Mouse (Mus musculus) heart, adult 11 months (tissue): Measurements from ENCODE around the gene Scn1a.
A peak's percentile ranks its signal among the peaks of the same experiment; 100 is the strongest.

ENCODE experiments used
- DNase-seq: peaks from one replicate; pipeline ENCODE4 v3.0.0; 2022

The Scn1a gene

DNA sequence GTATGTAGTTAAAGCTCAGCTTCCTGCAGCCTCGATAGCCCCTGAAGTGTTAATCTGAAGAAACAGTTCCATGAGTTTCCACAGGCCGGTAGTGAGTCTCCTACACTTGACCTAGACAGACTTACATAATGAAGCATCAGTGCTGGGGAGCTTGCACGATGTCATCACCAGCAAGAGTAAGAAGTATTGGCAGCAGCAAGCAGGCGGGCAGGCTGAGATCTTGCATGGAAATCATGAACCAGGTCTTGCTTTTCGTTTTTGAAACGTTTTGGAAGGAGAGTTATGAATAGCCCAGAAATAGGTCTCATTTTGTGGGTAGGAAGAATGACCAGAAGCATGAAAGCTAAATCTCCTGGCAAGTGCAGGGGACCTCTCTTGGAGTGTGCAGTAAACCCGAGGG, at the start of gene Scn1a:
Gene Scn1a, minus strand, starts transcription at position 130 of the 400 bp plus-strand sequence.
- DNase-seq, result no peak

DNA sequence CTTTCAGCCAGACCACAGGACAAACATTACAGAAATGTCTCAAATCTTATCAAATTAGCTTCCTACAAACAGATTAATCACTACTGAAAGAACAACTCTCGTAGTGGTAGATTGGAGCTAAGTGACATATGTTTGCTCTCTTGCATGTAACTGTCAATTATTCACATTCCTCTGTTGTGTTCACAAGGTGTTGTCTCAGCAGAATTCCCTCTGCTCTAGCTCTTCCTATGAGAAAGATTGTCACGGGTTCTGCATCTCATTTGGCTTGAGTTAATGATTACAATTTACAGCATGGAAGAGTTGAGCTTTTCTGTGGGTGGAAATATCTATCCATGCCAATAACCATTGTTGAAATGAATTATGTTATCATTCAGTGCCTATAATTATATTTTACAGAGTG, 37.8 kb upstream of the Scn1a start:
- DNase-seq, result no peak

DNA sequence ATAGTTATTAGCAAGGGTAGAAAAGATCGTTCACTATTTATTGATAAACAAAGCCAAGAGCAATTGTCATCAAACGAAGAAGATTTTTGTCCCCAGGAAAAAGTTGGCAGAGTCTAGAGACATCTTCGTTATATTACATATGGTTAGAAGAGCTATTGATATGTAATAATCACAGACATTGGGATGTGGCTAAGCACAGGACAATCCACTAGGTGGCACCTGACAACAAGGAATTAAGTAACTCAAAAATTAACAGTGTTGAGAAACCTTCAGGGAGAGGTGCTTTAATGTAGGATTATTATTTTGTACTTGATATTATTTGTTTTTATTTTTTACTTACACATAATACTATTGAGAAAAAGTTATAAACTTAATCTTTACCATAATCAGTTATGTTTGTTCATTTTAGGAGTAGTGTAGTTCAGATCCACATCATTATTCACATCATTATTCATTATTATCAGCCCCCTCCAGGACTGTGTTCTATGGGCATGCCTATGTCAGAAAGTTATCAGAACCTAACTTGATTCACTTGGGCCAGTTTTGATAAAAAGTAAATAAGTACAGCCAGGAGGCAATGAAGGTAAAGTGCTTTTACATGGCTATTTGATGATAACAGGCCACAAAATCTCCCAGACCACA, 32.7 kb upstream of the Scn1a start:
- no peak for DNase-seq

DNA sequence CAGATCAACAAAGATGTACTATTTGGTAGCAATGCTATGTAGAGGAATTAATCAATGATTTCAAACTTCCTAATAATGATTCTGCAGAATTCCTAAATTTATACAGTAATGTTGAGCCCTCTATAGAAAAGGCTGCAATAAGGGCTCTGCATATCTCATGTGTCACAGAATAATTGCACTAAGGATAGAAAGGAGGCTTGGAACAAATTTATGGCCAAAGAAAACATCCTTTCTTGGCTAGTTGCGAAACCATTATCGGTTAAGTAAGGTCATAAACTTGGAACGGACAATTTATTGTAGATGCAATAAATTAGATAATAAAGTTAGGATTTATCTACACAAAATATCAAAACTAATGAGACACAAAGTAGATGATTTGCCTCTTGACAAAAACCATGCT, 24.8 kb upstream of the Scn1a start:
- DNase-seq, result no peak

DNA sequence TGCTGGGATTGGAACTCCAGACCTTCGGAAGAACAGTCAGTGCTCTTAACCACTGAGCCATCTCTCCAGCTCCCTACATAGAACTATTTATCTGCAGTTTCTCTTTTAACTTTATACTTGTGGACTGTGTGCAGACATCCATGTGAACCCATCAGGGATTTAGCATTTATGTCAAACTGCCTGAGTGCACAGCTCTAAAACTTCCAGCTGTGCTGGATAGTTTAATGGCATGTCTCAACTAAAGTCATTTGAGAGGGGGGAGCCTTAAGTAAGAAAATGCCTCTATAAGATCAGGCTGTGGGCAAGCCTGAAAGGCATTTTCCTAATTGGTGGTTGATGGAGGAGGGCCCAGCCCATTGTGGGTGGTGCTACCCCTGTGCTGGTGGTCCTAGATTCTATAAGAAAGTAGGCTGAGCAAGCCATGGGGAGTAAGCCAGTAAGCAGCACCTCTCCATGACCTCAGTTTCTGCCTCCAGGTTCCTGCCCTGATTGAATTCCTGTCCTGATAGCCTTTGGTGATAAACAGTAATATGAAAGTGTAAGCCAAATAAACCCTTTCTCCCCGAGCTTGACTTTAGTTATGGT, 24.3 kb upstream of the Scn1a start:
- DNase-seq, result no peak

DNA sequence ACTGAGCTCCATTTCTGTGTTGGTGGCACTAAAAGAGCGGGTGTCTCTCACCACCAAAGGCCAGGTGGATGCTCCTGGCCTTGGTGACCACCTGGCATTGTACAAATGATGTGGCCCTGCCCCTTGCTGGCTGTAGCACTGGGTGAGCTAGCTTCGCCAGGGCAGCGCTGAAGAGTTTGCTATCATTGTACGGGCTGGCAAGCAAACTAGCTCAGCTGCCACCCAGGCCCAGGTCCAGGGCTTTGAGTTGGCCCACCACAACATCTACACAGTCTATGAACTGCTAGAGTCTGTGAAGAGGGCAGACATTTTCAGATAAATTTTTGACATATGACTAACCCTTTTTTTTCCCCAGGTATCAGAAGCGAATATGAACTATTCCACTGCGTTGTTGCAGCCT, 23.3 kb upstream of the Scn1a start:
- no peak for DNase-seq

DNA sequence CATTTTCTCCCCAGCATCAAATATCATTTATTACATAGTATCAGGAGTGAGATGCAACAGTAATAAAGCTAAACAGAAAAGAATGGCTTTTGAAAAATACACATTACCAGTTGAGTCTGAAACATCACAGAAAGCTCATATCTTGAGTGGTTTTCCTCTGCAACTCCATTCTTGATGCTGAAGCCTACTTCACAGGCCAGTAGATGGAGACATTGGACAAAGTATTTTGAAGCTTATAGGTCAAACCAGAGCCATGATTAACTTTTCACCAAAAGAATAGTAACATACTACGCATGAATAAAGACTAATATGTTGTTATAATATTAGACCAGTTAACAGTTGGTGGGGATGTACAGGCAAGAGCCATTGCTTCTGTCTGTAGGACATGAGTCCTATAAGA, 21.8 kb upstream of the Scn1a start:
- no peak for DNase-seq

DNA sequence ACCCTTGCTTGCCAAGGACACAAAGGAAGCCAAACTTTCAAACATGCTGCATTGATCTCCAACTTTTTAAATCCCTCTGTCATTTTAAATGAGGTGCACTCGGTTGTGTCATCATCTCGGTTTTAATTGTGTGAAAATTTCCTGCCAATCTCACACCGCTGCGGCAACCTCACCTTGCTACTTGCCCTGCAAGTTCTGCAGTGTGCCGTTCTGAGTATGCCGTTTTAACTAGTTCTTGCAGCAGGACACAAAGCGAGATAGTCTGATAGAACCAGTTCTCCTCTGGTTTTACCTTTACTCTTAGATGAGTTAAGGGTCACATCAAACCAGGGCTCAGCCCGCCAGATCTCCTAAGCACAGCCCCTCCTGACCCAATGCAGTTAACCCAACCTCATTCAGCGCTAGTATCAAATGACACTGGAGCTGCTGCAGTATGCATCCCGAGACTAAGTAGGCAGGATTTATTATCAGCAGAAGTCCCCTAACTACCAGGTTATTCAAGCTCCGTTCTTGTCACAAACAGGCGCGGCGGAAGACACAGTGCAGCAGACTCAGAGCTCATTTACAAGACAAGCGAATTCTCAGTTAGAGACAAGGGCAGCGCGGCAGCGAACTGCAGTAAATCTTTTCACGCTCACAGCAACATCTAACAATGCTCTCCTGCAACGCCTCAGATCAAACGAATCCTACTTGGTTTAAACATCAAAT, 722 bp downstream of the Scn1a start:
- no peak for DNase-seq

DNA sequence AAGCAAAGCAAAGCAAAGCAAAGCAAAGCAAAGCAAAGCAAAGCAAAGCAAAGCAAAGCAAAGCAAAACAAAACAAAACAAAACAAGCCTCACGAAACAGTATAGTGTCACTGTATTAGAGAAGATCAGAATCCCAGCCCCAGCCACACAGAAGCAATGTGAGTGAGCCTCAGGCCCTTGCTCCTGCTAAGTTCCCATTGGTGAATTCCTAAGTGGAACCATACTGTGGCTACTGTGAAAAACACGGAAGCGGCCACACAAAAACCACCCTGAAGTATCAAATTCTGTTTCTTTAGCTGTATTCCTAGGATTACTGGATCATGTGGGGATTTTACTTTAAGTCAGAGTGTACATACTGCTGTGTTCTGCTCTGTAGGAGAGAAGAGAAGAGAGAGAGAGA, 4.4 kb downstream of the Scn1a start:
- no peak for DNase-seq

DNA sequence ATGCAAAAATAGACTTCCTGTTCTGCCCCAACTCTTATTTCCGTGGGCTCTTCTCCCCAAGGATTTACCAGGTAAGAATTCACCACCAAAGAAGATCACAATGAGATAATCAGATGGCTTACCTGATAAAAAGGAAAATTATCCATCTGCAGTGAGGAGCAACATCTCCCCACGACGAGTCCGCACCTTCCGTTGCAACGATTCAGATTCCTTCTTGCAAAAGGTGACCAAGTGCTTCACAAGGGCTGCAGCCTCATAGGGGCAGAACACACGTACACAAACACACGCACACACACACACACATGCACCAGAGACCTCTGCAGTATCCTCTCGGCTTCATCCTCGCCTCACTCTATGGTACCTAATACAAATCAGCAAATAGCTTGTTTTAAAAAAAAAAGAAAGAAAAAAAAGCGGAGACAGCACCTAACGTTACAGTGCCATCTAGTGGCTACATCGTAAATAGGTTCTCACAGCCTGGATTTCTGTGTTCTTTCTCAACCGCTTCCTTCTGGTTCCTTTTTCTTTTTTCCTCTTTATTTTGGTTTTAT, 30.8 kb downstream of the Scn1a start:
- peak; percentile 78 for DNase-seq

DNA sequence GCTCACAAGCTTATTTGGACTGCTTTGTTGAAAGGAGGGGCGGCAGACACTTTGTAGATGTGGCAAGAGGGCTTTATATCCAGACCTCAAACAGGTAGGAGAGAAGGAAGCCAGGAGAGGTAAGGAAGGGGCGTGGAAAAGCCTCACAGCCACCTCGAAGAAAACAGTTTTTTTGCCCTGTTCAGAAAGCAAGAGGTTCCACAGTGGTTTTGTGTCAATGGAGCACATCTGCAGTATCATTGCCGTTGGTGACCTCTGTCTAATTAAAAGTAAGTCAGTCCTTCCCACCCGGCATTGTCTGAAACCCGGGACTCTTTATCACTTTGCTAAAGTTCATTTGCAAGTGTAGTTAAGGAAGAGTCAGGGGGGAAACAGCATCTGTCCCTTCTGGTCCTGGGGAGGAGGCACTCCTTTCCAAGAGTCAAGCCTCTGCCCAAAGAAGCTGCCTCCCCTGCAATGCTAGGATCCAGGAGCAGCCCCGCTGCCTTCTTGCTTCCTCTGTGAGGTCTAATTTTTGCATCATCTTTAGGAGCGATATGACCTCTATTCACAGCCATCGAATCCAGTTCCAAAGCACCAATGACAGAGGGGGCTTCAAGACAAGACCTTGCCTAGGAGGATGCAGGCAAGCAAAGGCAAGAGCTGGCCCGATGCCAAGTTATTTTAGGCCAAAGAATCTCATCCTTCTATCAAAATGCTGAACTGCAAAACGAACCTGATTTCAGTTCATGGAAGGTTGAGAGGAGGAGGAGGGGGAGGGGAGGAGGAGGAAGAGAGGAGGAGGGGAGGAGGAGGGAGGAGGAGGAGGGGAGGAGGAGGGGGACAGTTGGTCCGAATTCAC, 31.5 kb downstream of the Scn1a start:
- peak; percentile 72 for DNase-seq

DNA sequence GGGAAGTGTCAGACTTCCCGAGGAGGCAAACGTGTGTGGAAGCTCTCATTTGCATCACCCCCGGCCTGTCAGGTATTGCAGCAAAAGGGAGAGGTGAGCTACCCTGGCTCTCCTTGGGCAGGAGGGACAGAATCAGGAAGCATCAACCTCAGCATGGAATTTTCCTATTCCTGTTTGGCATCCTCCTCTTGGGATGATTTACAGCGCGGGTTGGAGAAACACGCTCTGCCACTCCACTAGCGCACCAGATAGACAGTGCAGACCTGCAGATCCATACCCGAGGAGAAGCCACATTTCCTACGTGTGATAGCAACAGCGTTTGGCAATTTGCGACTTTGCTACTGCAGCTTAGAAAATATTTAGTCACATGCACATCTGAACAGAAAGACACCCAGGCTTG, 32.2 kb downstream of the Scn1a start:
- no peak for DNase-seq

DNA sequence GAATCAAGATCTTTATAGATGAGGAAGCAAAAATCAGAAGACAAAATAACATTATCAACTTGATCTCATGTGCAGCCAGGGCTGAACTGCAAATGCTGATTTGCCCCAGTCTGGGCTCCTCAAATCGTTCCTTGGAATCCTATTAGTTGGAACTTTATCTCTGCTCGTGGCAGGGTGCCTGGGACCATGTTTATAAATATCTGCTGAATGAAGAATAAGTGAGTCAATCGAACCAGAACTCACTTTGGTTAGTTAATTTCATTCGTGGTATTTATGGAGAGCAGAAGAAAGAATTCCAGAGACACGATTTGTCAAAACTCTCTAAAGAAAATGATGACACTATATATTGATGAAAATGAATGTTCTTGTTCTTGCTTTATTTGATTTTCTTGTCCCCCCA, 48.1 kb downstream of the Scn1a start:
- no peak for DNase-seq

DNA sequence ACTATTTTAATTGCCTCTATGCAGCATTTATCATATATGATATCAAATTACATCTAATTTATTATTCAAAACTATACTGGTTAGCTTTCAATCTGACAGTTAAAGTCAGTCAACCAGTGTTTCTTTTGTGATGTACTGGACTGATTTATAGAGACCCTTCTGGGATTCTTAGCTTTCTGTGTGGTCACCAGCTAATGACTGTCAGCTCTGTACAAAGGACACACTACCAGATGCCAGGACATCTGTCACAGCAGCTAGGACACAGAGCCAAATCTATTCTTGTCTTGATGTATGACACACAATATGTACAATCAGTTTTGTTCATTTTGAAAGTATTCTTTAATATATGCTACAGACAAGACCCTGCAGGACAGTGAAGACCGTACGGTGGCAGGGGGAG, 72.7 kb downstream of the Scn1a start:
- DNase-seq, result no peak

DNA sequence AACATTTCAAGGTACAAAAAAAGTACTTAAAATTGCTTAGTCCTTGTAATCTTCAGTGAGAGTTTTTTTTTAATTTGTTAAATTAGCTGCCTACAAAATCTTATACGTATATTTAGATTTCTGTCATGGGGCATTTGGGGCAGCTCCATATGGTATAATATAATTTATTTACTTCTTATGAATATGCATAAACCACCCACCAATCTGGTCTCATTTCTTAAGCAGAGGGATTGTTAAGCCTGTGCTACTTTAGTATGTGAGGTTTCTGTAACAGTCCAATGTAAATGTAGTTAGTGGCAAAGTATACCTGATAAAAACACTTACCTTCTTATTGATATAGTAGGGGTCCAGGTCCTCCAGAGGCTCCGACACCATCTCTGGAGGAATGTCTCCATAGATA, 90.0 kb downstream of the Scn1a start:
- DNase-seq, result no peak

DNA sequence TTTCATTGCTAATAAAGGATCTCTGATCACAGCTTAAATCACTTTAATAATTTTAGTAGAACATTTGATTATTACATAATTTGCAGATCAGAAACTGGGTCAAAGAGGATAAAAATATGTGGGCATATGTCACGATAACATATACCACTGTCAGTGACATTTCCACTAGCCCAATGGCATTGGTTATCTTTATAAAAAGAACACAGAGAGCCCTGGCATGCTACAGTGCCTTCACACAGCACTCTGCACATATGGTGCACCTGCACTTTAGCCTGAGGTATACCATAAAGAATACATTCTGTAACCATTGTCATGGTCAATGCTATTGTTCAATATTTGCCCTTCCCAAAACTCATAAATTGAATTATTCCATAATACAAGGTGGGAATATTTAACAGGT, 94.0 kb downstream of the Scn1a start:
- DNase-seq, result no peak

DNA sequence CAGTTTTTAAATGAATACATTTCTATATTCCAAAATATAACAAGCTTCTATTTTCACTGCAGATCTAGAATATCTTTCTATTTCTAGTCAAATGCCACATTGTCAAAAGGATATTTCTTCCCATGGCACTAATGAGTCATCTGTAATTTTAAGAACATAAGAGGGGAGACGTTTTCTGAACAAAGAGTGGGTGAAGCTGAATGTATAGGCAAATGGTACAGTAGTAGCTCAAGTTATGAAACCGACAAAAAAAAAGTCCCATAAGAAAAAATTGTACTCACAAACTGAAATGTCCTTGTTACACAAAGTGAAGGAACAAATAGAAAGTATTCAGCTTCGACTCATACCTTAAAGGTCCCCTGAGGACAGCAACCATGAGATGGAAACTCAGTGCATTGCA, 94.5 kb downstream of the Scn1a start:
- DNase-seq, result no peak

DNA sequence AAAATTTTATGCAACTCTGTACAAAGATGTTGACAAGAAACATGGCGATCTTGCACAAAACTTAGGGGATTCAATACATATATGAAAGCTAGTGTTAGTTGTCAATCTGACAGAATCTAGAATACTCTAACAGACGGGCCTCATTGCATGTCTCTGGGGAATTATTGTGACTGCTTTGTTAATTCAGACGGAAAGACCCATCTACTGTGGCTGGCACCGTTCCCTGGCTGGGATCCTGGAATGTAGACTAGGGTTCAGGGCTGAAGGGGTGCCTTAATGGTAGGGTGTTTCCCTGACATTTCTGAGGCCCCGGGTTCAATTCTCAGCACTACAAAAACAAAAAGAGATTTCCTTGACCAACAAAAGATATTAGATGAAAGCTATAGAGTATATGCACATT, 103.2 kb downstream of the Scn1a start:
- no peak for DNase-seq

DNA sequence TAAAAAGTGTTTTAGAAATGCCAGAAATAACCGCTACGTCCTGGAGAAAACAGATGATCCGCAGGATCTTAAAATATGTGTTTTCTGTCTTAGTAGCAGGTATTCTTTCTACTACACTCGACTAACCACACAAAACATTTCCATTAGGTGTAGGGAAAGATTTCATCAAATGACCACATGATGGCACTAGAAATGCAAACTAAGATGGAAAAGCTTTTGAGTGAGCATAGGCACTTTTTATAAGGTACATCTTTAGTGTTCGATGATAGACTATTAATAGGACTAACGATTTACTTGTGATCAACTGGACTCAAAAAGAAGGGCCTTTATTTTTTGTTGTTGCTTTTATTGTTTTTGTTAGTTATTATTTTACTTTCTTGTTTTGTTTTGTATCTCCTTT, 104.2 kb downstream of the Scn1a start:
- DNase-seq, result no peak

DNA sequence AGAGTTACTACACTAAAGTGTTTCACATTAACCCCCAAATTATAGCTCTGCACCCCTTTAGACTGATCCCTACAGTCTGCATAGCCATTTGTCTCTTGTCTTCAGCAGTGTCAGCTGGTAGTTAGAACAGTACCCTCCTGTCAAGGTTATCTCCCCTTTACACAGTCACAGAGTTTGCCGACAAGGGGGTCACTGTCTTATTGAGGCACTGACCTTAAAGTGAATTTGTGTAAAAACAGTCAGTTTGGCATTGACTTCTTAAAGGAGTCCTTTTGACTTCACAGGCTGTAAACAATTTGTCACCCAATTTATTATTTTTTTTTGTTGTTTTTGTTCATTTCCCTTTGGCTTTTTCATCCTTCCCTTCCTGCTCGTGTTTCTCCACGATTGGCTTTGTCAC, 168.1 kb downstream of the Scn1a start:
- no peak for DNase-seq

DNA sequence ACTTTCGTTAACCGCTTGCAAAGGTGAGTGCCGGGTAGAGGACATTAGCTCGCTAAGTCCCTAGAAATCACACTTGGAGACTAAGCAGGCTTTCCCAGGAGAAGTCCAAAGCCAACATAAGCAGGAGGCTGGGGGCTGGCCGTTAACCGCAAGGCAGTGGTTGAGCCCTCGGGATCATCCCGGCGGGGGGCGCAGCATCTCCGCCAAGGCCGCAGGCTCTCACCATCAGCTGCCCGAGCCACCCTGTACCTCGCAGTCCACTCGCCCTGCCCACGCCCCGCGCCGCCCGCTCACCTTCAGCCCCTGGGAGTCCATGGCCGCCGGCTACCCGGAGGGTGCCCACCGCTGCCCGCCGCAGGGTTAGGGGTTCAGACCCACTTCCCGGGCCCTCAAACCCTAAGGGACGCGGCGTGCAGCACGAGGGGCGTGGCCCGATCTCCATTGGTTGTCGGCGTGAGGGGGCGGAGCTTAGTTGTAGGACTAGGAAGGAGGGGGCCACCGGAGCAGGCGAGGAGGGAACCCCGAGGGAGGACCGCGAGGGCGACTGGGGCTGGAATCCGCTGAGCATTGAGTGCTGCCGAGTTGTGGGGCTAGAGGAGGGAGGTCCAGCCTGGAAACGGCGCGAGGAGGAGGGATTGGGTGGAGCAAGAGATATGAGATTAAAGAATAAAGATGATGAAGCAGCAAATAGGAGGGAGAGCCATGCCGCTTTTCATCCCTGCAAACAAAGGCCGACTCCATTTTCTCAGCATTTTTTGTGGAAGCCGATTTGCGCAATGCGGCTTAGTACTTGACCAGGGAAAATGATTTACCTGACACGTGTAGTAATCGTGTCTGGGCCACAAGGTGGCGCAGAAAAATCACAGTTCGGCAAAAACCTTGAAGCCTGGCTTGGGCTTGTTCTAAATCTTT, 184.2 kb downstream of the Scn1a start, which contains the start of gene Ttc21b:
Gene Ttc21b, minus strand, starts transcription at position 398 of the 912 bp plus-strand sequence.
- DNase-seq, result peak; percentile 100

DNA sequence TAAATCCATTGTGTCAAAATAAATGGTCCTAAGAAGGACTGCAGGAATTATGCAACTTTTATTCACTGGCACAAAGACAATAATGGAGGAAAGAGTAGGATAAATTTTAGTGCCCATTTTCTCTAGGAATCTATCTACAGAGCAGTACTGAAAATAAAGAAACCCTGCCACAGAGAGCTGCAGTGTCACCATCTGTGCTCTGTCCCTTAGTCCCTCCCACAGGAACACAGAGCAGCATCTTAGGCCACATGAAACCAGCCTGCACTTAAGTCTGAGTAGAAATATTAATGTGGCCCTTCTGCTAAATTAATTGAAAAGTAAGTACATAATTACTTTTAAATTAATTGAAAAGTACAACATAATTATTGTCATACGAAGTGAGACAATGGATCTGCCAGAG, 196.6 kb downstream of the Scn1a start:
- no peak for DNase-seq
